Mouse (Mus musculus) Patski (cell line): ENCODE measurements around the gene Osbpl8. TPM values are rescaled to one million over a fixed set of nuclear protein-coding genes. Genes with fewer than 3 reads are reported as not detected.
"Not testable (repeated sequence)": the region's sequence is repeated elsewhere in the genome, so short reads cannot be mapped to it uniquely, and the experiment has no call there.

ENCODE experiments used
- ATAC-seq: fragments of 100-300 bp; one replicate; pipeline ENCODE4 v1.8.0; 2021
- CTCF ChIA-PET: fragments of 350-600 bp; sonication (Branson Sonifier 250); formaldehyde crosslinking; loops from one replicate; lab custom pipeline; 2022; ENCODE audit warnings: inconsistent platforms; lab: Charles Lee
- POLR2A ChIA-PET: fragments of 350-600 bp; sonication (Branson Sonifier 250); formaldehyde crosslinking; loops from one replicate; lab custom pipeline; 2022; ENCODE audit warnings: antibody characterized with exemption, inconsistent platforms; lab: Charles Lee
- DNase-seq: peaks from one replicate; pipeline ENCODE4 v3.0.0-alpha.2; 2011; ENCODE audit warnings: low read depth, low spot score
- H3K27me3 ChIP-seq: fragments of 371-371 bp; one replicate; pipeline ENCODE4 v1.5.1; 2021
- CTCF ChIP-seq: fragments of 100-300 bp; IDR thresholded peaks from one replicate; pipeline ENCODE4 v1.5.1; 2021
- in situ Hi-C: fragments of 300-500 bp; cut with MboI; formaldehyde crosslinking; loops from 3 replicates; pipeline ENCODE4 v1.11.1; 2018; ENCODE audit warnings: low pct_unique_long_range_greater_than_20kb, mixed read lengths
- polyA plus RNA-seq: library from polyadenylated mRNA; unstranded; gene quantifications from one replicate; pipeline ENCODE4 v1.2.3, GENCODE M21; 2021

Gene Osbpl8
- polyA plus RNA-seq, 1 experiment from 2014 or later: 13.1 TPM

- in situ Hi-C loops: no loop called here
- ChIA-PET POLR2A (no interaction called here), CTCF (no interaction called here)
- ATAC-seq (no peak), DNase-seq (no peak)
- no peaks in the 10 kb centered on the region for H3K27me3 ChIP-seq
- no peak for TF ChIP-seq CTCF
These were observed 39.5 kb downstream of the Osbpl8 start for GRCm38 (mm10) chr10:111204089-111204488.

GRCm38 (mm10) chr10:111205421-111205820, 40.9 kb downstream of the Osbpl8 start:
- ATAC-seq: no peak
- POLR2A ChIA-PET: interaction anchor here (0.6 to 1.0 kb wide), 3 partner anchors 8 to 570 kb away, joined by 3 to 4 read pairs (median 3); no protein-coding TSS in a partner anchor
- TF ChIP-seq CTCF: no peak

DNA sequence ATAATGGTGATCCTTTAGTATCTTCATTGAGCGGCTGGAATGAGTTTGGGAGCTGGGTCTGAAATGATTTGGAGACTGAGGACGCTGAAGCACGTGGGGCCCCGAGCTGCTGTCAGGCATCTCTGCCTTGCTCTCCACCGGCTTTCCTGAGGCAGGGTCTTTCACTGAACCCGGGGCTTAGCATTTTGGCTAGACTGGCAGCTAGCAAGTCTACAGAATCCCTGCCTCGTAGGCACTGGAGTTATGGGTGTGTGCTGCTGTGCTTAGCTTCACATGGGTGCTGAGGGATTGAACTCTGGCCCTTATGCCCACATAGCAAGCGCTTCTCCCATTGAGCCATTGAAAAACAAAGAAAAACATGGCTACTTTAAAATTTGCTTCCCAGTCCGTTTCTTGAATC, 42.8 kb downstream of the Osbpl8 start:
- no peaks in the 10 kb centered on the region for H3K27me3 ChIP-seq
- CTCF ChIA-PET: interaction anchor here (0.6 to 1.0 kb wide), 2 partner anchors 10 to 1762 kb away, joined by 3 to 4 read pairs; no protein-coding TSS in a partner anchor

More at GRCm38 (mm10) chr10:111205421-111205820, 40.9 kb downstream of the Osbpl8 start:
- DNase-seq: no peak
- H3K27me3 ChIP-seq: no peaks in the 10 kb centered on the region
- in situ Hi-C loops: no loop called here
- CTCF ChIA-PET: interaction anchor here (1.2 kb wide), 1 partner anchor 21 kb away, joined by 5 read pairs; no protein-coding TSS in a partner anchor

GRCm38 (mm10) chr10:111214084-111214483, 49.5 kb downstream of the Osbpl8 start:
- no peak for DNase-seq
- ChIA-PET CTCF (interaction anchor here (0.7 to 2.3 kb wide), 3 partner anchors 13 to 423 kb away, joined by 3 to 13 read pairs (median 4); no protein-coding TSS in a partner anchor), POLR2A (no interaction called here)
- in situ Hi-C loops: no loop called here
- TF ChIP-seq CTCF: no peak
- ATAC-seq: no peak
- no peaks in the 10 kb centered on the region for H3K27me3 ChIP-seq

More for the DNA sequence above, 42.8 kb downstream of the Osbpl8 start:
- TF ChIP-seq CTCF: no peak
- ATAC-seq (no peak), DNase-seq (no peak)
- in situ Hi-C loops: no loop called here
- POLR2A ChIA-PET: no interaction called here

GRCm38 (mm10) chr10:111214696-111215095, 50.1 kb downstream of the Osbpl8 start:
- ATAC-seq (no peak), DNase-seq (no peak)
- in situ Hi-C loops: no loop called here
- H3K27me3 ChIP-seq: no peaks in the 10 kb centered on the region
- ChIA-PET POLR2A (no interaction called here), CTCF (interaction anchor here (0.7 to 2.3 kb wide), 3 partner anchors 12 to 423 kb away, joined by 3 to 13 read pairs (median 4); no protein-coding TSS in a partner anchor)
- no peak for TF ChIP-seq CTCF

- ATAC-seq: no peak
These were observed 51.0 kb downstream of the Osbpl8 start for GRCm38 (mm10) chr10:111215572-111215971.

DNA sequence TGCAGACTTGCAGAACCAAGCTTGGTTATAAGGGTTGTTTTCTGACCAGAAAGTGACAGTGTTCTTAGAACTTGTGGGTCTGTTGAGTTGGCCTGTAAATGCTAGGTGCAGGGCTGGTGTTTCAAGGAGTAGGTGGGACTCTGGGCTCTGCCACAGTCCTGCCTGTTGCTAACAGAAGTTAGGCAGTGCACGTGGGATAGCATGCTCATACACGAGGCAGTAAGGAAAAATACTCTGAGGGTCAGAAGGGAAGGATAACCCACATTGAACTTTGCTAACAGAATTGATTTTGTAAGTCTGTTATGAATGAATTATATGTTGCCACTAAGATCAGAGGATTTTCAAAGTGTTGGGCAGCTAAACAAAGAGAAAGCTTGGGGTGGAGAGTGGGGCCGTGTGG, 51.6 kb downstream of the Osbpl8 start:
- H3K27me3 ChIP-seq: no peaks in the 10 kb centered on the region
- CTCF ChIA-PET: interaction anchor here (1.5 to 2.0 kb wide), 2 partner anchors 10 to 16 kb away, joined by 4 to 5 read pairs; no protein-coding TSS in a partner anchor
- POLR2A ChIA-PET: no interaction called here
- no peak for ATAC-seq
- in situ Hi-C loops: no loop called here
- TF ChIP-seq CTCF: no peak
- DNase-seq: no peak

More at GRCm38 (mm10) chr10:111215572-111215971, 51.0 kb downstream of the Osbpl8 start:
- CTCF ChIA-PET: interaction anchor here (1.5 to 2.0 kb wide), 2 partner anchors 11 to 15 kb away, joined by 4 to 5 read pairs; no protein-coding TSS in a partner anchor
- TF ChIP-seq CTCF: no peak
- POLR2A ChIA-PET: no interaction called here
- in situ Hi-C loops: no loop called here
- DNase-seq: no peak
- no peaks in the 10 kb centered on the region for H3K27me3 ChIP-seq

DNA sequence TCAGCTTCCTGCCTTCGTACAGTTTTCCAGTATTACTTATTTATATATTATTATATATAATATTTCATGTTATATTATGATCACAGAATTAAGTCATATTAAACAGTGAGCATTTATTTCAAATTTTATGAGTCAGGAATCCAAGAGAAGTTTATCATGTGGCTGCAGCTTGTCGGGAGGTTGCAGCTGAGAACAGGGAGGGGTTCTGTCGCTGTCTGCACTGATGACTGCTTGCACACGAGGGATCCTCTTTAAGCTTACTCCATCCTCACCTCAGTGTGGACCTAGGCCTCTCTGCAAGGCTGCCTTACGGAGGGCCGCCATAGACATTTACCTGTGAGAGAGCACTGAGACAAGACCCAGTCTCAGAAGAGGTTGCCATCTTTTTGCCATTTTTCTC, 58.0 kb downstream of the Osbpl8 start:
- CTCF ChIA-PET: no interaction called here
- H3K27me3 ChIP-seq: no peaks in the 10 kb centered on the region
- no peak for TF ChIP-seq CTCF
- POLR2A ChIA-PET: no interaction called here
- DNase-seq (no peak), ATAC-seq (no peak)
- in situ Hi-C loops: loop anchor here (5.0 to 10.0 kb wide), 2 partner anchors 255 to 742 kb away; no protein-coding TSS in a partner anchor

DNA sequence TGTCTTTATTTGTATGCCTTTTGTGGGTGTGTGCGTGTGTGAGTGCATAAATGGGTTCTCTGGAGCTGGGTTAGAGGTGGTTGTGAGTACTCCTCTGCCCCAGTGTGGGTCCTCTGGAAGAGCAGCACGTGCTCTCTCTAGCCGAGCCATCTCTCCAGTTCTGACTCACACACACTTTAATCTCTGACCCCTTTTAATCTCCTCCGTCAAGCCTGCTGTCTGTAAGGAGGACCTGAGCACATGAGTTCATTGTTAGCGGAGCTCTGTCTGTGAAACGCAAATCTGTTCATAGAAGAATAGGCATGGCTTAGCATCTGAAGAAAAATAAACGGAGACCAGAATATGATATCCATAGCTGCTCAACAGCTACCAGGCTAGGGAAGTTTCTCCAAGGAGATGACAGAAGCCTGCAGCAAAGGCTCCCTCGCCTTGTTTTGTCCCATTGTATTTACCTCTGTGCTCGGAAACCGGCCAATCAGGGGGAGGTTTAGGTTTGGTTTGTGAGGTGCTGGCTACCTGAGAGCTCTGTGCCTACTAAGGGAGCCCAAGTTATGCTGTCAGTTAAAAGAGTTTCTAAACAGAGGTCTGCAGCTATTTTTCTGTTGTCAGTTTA, 58.8 kb downstream of the Osbpl8 start:
- H3K27me3 ChIP-seq: no peaks in the 10 kb centered on the region
- in situ Hi-C loops: loop anchor here (5.0 to 10.0 kb wide), 2 partner anchors 254 to 741 kb away; no protein-coding TSS in a partner anchor
- ChIA-PET POLR2A (no interaction called here), CTCF (interaction anchor here (0.8 to 1.6 kb wide), 3 partner anchors 47 to 275 kb away, joined by 3 to 7 read pairs (median 3); partner anchors contain the start of gene Bbs10)
- no peak for TF ChIP-seq CTCF
- ATAC-seq: no peak
- no peak for DNase-seq

- no peak for TF ChIP-seq CTCF
- H3K27me3 ChIP-seq: no peaks in the 10 kb centered on the region
- ATAC-seq (no peak), DNase-seq (no peak)
- in situ Hi-C loops: loop anchor here (5.0 to 10.0 kb wide), 2 partner anchors 253 to 740 kb away; no protein-coding TSS in a partner anchor
- POLR2A ChIA-PET: no interaction called here
- CTCF ChIA-PET: no interaction called here
These were observed 60.1 kb downstream of the Osbpl8 start for GRCm38 (mm10) chr10:111224696-111225095.

- TF ChIP-seq CTCF: peak; percentile 94
- no peaks in the 10 kb centered on the region for H3K27me3 ChIP-seq
- POLR2A ChIA-PET: no interaction called here
- peak; percentile 51 for DNase-seq
- in situ Hi-C loops: loop anchor here (10.0 kb wide), 1 partner anchor 738 kb away; no protein-coding TSS in a partner anchor
- ATAC-seq: peak; percentile 92
- CTCF ChIA-PET: interaction anchor here (0.6 to 3.0 kb wide), 27 partner anchors 8 to 397 kb away, joined by 3 to 25 read pairs (median 4); partner anchors contain the start of gene Bbs10
These were observed 62.0 kb downstream of the Osbpl8 start for GRCm38 (mm10) chr10:111226508-111226907.

- DNase-seq, in situ Hi-C loops, POLR2A ChIA-PET, ATAC-seq, H3K27me3 ChIP-seq: not testable (repeated sequence)
- CTCF ChIA-PET: interaction anchor here (0.6 to 1.4 kb wide), 2 partner anchors 10 to 1163 kb away, joined by 3 to 6 read pairs; no protein-coding TSS in a partner anchor
These were observed 67.7 kb downstream of the Osbpl8 start for GRCm38 (mm10) chr10:111232237-111232636.
